Mouse (Mus musculus) layer of hippocampus, adult 2 months (tissue): ENCODE results near the gene Gmip. TPM values are rescaled to one million over a fixed set of nuclear protein-coding genes. Genes with fewer than 3 reads are reported as not detected.

Experiments used
- DNase-seq, 2 experiments: peaks; one replicate each; pipeline ENCODE4 v3.0.0; 2022; ENCODE audit warnings: low spot score in 2 of 2
- H3K27ac ChIP-seq: fragments of 200-600 bp; 2 replicates; pipeline ENCODE4 v1.8.1; 2022
- H3K4me3 ChIP-seq: fragments of 200-600 bp; 2 replicates; pipeline ENCODE4 v1.8.1; 2022; ENCODE audit warnings: mild to moderate bottlenecking
- CTCF ChIP-seq: fragments of 200-600 bp; conservative IDR thresholded peaks from 2 replicates; pipeline ENCODE4 v1.8.1; 2022; ENCODE audit warnings: antibody characterized with exemption, mild to moderate bottlenecking, moderate library complexity
- total RNA-seq, 2 experiments: library from RNA; stranded (reverse); gene quantifications; 2 replicates each; pipeline ENCODE4 v1.2.3; 2021

The Gmip gene
- total RNA-seq, 2 experiments from 2014 or later, result 11.1 to 15.7 TPM

GRCm38 (mm10) chr8:69793666-69794065 lies 14.8 kb upstream of the Gmip start:
- no peak for DNase-seq
- Histone ChIP-seq H3K4me3 (no peak overlapping the region), H3K27ac (no peak overlapping the region)
- no peak for TF ChIP-seq CTCF

GRCm38 (mm10) chr8:69794096-69794495 lies 14.4 kb upstream of the Gmip start:
- TF ChIP-seq CTCF, result no peak
- Histone ChIP-seq H3K27ac (no peak overlapping the region), H3K4me3 (no peak overlapping the region)
- DNase-seq, result no peak

GRCm38 (mm10) chr8:69794901-69795300 lies 13.6 kb upstream of the Gmip start:
- Histone ChIP-seq H3K27ac (no peak overlapping the region), H3K4me3 (no peak overlapping the region)
- no peak for TF ChIP-seq CTCF
- no peak for DNase-seq

GRCm38 (mm10) chr8:69796721-69797345 lies 11.6 kb upstream of the Gmip start:
- no peak overlapping the region for H3K4me3 ChIP-seq
- TF ChIP-seq CTCF, result no peak
- no peak overlapping the region for H3K27ac ChIP-seq
- DNase-seq, result no peak

GRCm38 (mm10) chr8:69797661-69798060 lies 10.8 kb upstream of the Gmip start:
- no peak for TF ChIP-seq CTCF
- no peak for DNase-seq
- H3K4me3 ChIP-seq, result no peak overlapping the region
- H3K27ac ChIP-seq, result no peak overlapping the region

GRCm38 (mm10) chr8:69799261-69799660 lies 9.2 kb upstream of the Gmip start:
- DNase-seq, result no peak

GRCm38 (mm10) chr8:69799946-69800345 lies 8.5 kb upstream of the Gmip start:
- no peak for TF ChIP-seq CTCF
- no peak for DNase-seq
- Histone ChIP-seq H3K4me3 (no peak overlapping the region), H3K27ac (no peak overlapping the region)

More at GRCm38 (mm10) chr8:69799261-69799660, 9.2 kb upstream of the Gmip start:
- Histone ChIP-seq H3K27ac (no peak overlapping the region), H3K4me3 (no peak overlapping the region)
- TF ChIP-seq CTCF, result no peak

GRCm38 (mm10) chr8:69801796-69802195 lies 6.7 kb upstream of the Gmip start:
- Histone ChIP-seq H3K27ac (no peak overlapping the region), H3K4me3 (no peak overlapping the region)
- DNase-seq, result no peak
- TF ChIP-seq CTCF, result no peak

GRCm38 (mm10) chr8:69802216-69802615 lies 6.3 kb upstream of the Gmip start:
- no peak overlapping the region for H3K27ac ChIP-seq
- no peak for TF ChIP-seq CTCF
- no peak overlapping the region for H3K4me3 ChIP-seq
- no peak for DNase-seq

GRCm38 (mm10) chr8:69803366-69803765 lies 5.1 kb upstream of the Gmip start:
- DNase-seq, result no peak
- Histone ChIP-seq H3K4me3 (no peak overlapping the region), H3K27ac (no peak overlapping the region)
- TF ChIP-seq CTCF, result no peak

- no peak for TF ChIP-seq CTCF
- Histone ChIP-seq H3K27ac (no peak overlapping the region), H3K4me3 (no peak overlapping the region)
- DNase-seq, result no peak
These were observed 3.9 kb upstream of the Gmip start for GRCm38 (mm10) chr8:69804537-69804936.

- DNase-seq, result no peak
- no peak overlapping the region for H3K27ac ChIP-seq
- H3K4me3 ChIP-seq, result no peak overlapping the region
- no peak for TF ChIP-seq CTCF
These were observed 3.4 kb upstream of the Gmip start for GRCm38 (mm10) chr8:69805086-69805485.

GRCm38 (mm10) chr8:69805491-69805890 lies 3.0 kb upstream of the Gmip start:
- TF ChIP-seq CTCF, result no peak
- Histone ChIP-seq H3K4me3 (no peak overlapping the region), H3K27ac (no peak overlapping the region)
- no peak for DNase-seq

GRCm38 (mm10) chr8:69807236-69807635 lies 1.2 kb upstream of the Gmip start:
- TF ChIP-seq CTCF, result no peak
- Histone ChIP-seq H3K4me3 (no peak overlapping the region), H3K27ac (no peak overlapping the region)
- no peak for DNase-seq

GRCm38 (mm10) chr8:69808864-69809403 lies 455 bp downstream of the Gmip start:
- TF ChIP-seq CTCF, result no peak
- Histone ChIP-seq H3K27ac (peak overlapping the region; percentile 70; the same call in 1 of the 2 replicates), H3K4me3 (peak overlapping the region; percentile 57)
- peak in 1 of 2 experiments; percentile 52 for DNase-seq
